8 mouse cellular contexts compared by ENCODE assay signal in genomic region chr1:180813409-180813884, GRCm38 (mm10). TPM values are rescaled to one million over a fixed set of nuclear protein-coding genes. Genes with fewer than 3 reads are reported as not detected.
DNase-seq lines count a peak whose midpoint lies in the region; ATAC-seq and TF ChIP-seq lines count a peak whose summit lies in the region.

No protein-coding gene starts in this region.

- under 1% methylated on average over 47 of the region's 65 CpGs for WGBS in intestine, postnatal 0 days
- 1% methylated on average over 57 of the region's 65 CpGs for WGBS in midbrain, embryonic 10.5 days

- DNase-seq in adrenal gland, postnatal 10 days, result peak; percentile 98
- peak; percentile 98 for DNase-seq in embryo, embryonic 9.5 days (ENCODE audit: extremely low spot score)
- peak; percentile 94 to 95 for DNase-seq in gastrocnemius, postnatal 4 days (ENCODE audit: low spot score in 2 of 2)
- peak; percentile 95 to 96 for DNase-seq in left cerebral cortex, postnatal 36 days (ENCODE audit: low spot score in 2 of 2)
- peak; percentile 97 for DNase-seq in midbrain, embryonic 10.5 days (ENCODE audit: low spot score)
- peak; percentile 92 to 93 for DNase-seq in right cerebral cortex, postnatal 36 days (ENCODE audit: low spot score in 2 of 2)
- DNase-seq in urinary bladder, postnatal 4 days (ENCODE audit: low spot score in 2 of 2), result peak; percentile 94 to 96

- H3K4me3 ChIP-seq in intestine, postnatal 0 days (ENCODE audit: low read depth, low read length), result peak overlapping the region; percentile 71
- peak overlapping the region; percentile 93 for H3K4me3 ChIP-seq in midbrain, embryonic 10.5 days

- peak overlapping the region; percentile 84 for H3K4me2 ChIP-seq in intestine, postnatal 0 days (replicated peaks; ENCODE audit: low read depth)

- 0 out of 2 replicates have a peak, but pooled peaks cover 4% of the 10 kb centered on the region for H3K4me1 ChIP-seq in intestine, postnatal 0 days (replicated peaks; ENCODE audit: control insufficient read depth, insufficient read depth, low read length)
- peaks cover 42% of the 10 kb centered on the region for H3K4me1 ChIP-seq in midbrain, embryonic 10.5 days

- H3K9ac ChIP-seq in intestine, postnatal 0 days (ENCODE audit: low read depth, low read length), result peak overlapping the region; percentile 91

- H3K27ac ChIP-seq in intestine, postnatal 0 days (ENCODE audit: low read depth, low read length), result peak overlapping the region; percentile 96
- H3K27ac ChIP-seq in midbrain, embryonic 10.5 days (replicated peaks), result peak overlapping the region; percentile 100

- no peak for TF ChIP-seq CTCF in intestine, postnatal 0 days (IDR thresholded peaks at IDR 0.05; ENCODE audit: low read depth)

- H3K9me3 ChIP-seq in intestine, postnatal 0 days (ENCODE audit: control insufficient read depth), result no peaks in the 10 kb centered on the region
- H3K9me3 ChIP-seq in midbrain, embryonic 10.5 days (replicated peaks), result no peaks in the 10 kb centered on the region

- no peaks in the 10 kb centered on the region for H3K27me3 ChIP-seq in intestine, postnatal 0 days (replicated peaks; ENCODE audit: control insufficient read depth, insufficient read depth, low read length)
- no peaks in the 10 kb centered on the region for H3K27me3 ChIP-seq in midbrain, embryonic 10.5 days (ENCODE audit: low read depth, poor library complexity, severe bottlenecking)

- ATAC-seq in intestine, postnatal 0 days, result peak; percentile 94

- intact Hi-C loops in left cerebral cortex, postnatal 36 days (cut with DNase I), result loop anchor here (1.0 to 5.0 kb wide), 2 partner anchors 36 to 37 kb away; no protein-coding TSS in a partner anchor

- H3K36me3 ChIP-seq in intestine, postnatal 0 days (ENCODE audit: control insufficient read depth, insufficient read depth), result peaks cover 19% of the 10 kb centered on the region
- peaks cover 31% of the 10 kb centered on the region for H3K36me3 ChIP-seq in midbrain, embryonic 10.5 days

RNA-seq across cellular contexts. Expression of gene H3f3a, which starts 0.3 kb away (rescaled TPM):
- 100 to 1,000 TPM; 809 to 834 TPM for total RNA-seq in adrenal gland, postnatal 10 days (2021)
- 100 to 1,000 TPM; 776 to 797 TPM for total RNA-seq in gastrocnemius, postnatal 4 days (2021)
- 1,056 and 1,104 TPM in 2 replicates for polyA plus RNA-seq in intestine, postnatal 0 days (2015; fragmentation: Nextera tagmentation; extraction: Ambion mirVana)
- total RNA-seq in left cerebral cortex, postnatal 36 days (2021), result 100 to 1,000 TPM; 274 to 285 TPM
- 2,611 and 2,764 TPM in 2 replicates for polyA plus RNA-seq in midbrain, embryonic 10.5 days (2016; fragmentation: Nextera tagmentation; extraction: Ambion mirVana)

RNA-seq across cellular contexts. Expression of gene Sde2, which starts 37.5 kb away (rescaled TPM):
- total RNA-seq in adrenal gland, postnatal 10 days (2021), result 10 to 100 TPM; 21.7 to 22.6 TPM
- total RNA-seq in gastrocnemius, postnatal 4 days (2021), result 10 to 100 TPM; 18.5 to 20.0 TPM
- 13.3 and 16.7 TPM in 2 replicates for polyA plus RNA-seq in intestine, postnatal 0 days (2015; fragmentation: Nextera tagmentation; extraction: Ambion mirVana)
- 10 to 100 TPM; 20.3 to 21.9 TPM for total RNA-seq in left cerebral cortex, postnatal 36 days (2021)
- polyA plus RNA-seq in midbrain, embryonic 10.5 days (2016; fragmentation: Nextera tagmentation; extraction: Ambion mirVana), result 39.0 and 42.1 TPM in 2 replicates

Comparison
In these comparisons a context has a peak if more than half of its experiments do, and no peak if none do; other contexts are left out.
1. Peak in every context shown above with its lines: DNase-seq, ATAC-seq, H3K4me3 ChIP-seq and H3K27ac ChIP-seq.